Mouse (Mus musculus): ENCODE measurements around the gene Larp6.

Larp6 gene

DNA sequence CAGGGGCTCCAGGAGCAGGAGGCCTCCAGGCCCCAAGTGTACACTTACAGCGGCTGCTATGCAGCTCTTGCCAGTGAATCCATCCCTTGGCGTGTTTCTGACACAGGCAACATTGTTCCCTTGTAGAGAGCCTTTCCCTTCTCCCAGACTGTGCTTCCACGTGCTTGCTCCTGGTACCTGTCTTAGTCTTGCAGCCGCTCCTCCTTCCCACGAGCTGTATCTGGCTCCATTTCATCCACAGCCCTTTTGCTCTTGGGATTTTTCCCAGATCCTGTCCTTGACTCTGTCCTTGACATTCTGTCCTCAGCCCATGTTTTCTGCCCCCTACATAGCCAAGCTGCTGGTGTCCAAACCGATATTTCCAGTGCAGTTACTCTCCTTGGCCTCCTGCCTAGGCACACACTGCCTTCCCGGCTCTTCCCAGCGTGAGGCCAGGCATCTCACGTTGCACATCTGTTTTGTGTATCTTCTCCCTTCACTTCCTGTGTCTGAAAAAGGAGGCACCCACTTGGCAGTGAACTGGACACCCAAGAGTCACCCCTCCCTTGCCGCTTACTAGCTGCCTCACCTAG is 46.7 kb downstream of the Larp6 start:
- no peak for DNase-seq (ENCODE audit: low read depth)

DNA sequence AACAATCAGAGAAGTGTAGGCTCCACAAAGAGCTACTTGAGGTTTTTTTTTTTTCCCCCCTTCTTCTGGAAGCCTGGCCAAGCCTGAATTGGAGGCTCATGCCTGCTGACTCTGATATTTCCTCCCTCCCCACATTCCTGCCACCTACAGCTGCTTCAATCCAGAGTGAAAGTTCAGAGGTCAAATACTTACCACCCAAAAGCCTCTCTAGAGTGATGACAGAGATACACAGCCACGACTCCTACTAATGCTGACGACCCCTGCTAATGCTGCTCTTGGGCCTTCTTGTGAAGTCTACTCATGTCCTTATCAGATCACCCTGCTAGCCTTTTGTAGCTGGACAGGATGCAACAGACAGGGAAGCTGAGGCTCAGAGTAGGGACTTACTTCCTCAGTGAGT is 52.4 kb downstream of the Larp6 start:
- DNase-seq (ENCODE audit: low read depth), result no peak

DNA sequence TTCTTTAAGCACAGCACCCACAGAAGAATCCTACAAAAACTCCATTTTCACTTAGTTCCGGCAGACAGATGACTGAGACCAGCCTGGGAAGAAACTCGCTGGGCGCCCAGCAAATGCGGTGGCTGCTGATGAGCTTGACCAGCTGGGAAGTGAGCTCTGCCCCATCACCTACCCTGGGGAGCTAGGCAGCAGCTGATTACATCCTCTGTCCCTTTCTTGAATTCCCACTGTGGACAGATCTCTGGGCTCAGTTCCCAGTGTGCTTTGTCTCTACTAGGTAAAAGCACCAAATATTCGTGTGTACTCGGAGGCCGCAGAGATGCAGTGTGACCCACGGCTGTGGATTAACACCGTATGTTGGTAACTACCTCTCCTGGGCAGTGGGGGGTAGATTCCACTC is 55.6 kb downstream of the Larp6 start:
- no peak for DNase-seq (ENCODE audit: low read depth)

DNA sequence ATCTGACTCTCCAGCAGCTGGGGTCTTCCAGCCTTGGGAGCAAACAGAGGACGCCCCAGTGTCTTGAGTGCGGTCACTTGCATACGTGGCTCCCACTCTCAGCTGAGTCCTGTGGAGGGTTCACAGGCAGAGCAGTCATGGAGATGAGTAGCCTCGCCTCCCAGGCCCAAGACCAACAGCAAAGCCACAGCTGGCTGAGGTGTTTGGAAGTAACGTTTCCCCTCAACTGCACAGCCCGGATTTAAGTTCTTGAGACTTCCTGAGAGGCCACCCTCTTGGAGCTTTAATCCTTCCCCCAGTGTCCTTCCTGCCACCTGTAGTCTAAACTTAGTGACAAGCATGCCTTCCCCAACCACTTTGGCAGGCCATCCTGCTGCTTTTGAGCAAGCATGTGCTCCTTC is 56.9 kb downstream of the Larp6 start:
- DNase-seq (ENCODE audit: low read depth), result no peak

DNA sequence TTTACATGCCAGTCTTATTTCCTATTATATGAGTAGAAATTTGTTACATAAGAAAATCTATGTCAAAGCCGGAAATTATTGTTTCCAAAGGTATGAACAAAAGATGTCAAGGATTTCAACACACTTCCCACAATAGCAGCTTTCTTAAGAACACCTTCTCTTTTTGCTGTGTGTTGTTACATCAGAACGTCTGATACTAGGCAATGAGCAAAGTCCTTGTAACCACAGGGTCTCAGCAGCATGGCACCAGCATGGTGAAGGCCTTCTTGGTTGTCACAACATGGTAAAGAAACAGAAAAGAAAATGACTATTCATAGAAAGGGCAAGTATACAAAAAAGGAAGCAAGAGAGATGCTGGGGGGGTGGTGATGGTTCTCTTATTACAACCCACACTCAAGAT is 60.9 kb downstream of the Larp6 start:
- no peak for DNase-seq (ENCODE audit: low read depth)

DNA sequence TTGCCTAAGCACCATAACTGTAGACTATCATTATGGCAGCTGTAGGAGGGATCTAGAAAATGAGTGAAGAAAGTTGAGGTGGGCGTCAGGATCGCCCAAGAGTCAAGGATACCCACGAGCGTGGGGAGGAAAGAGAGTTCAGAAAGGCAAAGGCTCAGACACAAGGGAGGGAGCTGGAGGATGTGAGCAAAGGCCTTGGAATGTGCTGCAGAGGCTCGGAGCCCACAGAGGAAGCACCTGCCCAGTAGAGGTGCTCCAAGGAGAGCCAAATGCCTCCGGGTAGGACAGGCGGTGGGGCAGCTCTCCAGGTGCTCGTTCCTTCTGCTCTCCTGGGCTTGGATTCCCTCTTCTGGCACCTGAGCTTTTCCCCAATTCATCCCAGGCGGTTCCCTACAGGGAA is 64.1 kb downstream of the Larp6 start:
- no peak for DNase-seq (ENCODE audit: low read depth)

DNA sequence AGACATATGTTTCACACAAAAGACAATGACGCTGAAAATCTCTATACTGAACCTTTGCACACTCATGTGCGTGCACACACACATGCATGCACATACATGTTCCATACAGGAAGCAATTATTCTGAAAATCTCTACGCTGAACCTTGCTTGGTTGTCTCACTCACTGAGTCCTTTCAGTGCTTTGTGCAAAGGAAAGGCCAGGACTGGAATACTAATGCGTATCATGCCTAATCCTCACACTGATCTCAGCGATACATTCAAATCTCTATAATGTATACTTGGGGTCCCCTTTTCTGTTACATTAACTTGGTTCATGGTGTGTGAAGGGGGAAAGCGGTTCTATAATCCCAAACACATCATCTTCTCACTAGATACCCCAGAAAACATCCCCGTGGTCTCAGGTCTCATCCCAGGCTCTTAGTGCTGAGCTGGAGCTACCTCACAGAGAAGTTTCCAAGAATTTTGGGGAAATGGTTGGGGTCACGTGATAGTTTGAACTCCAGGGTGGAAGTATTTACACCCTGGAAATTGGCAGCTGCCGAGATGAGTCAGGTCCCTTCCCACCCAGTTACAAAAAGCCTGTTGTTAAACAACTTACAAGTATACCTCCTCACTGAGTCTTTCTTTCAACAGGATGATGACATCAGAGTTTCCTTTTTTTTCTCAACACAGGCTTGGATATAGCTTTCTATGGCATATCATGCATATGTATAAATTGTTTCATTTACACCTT is 69.4 kb downstream of the Larp6 start:
- DNase-seq (ENCODE audit: low read depth), result no peak

DNA sequence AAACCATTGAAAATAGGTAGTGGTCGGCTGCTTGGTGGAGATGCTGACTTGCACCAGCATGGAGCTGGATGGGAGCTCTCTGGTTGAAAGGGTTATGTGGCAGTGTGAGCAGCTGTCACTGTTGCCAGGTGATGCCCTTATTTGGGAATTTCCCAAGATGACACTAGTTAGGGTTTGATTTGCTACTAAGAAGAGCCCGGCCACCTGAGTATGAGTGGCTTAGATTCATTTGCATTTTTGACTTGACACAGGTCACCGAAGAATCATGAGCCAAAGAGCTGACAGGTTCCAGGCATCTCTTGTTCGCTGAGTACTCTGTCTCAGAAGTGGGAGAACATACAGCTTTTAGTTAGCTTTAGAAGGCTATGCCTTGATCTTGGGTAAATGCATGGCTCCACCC is 72.3 kb downstream of the Larp6 start:
- DNase-seq (ENCODE audit: low read depth), result no peak

DNA sequence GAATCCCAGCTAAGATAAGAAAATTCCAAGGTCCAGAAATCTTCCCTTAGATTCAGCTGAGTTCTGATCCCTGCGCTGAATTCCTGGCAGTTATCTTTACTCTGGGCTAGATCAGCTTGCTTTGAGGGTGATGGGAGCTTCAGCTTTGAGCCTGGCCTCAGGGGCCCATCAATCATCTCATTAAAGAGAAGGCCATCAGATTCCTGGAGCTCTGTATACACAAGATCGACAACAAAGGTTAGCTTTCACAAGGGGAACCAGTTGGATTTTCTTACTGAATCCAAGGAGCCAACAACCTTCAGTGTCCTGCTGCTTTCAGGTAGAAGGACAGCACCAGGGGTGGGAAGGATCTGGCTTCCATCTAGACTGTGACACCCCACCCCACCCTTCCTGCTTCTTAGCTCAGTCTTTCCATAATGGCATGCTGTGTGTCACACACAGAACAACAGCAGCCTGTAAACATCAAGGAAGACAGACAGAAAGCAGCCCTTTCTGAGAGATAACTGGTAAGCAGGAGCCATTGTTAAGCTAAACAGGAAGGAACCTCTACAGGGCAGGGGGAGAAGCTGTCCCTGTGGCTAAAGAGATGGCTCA is 74.8 kb downstream of the Larp6 start:
- no peak for DNase-seq (ENCODE audit: low read depth)
